Mouse (Mus musculus): ENCODE results near the gene 1700015G11Rik.

- TF ChIP-seq CTCF (IDR thresholded peaks at IDR 0.05; ENCODE audit: low read depth, low read length) (no peak), GATA1 (IDR thresholded peaks at IDR 0.05; ENCODE audit: borderline replicate concordance, low read length) (no peak)
Observed at GRCm38 (mm10) chr7:51982303-51982702, 33.2 kb downstream of the 1700015G11Rik start.

All from G1E (cell line).